Mouse (Mus musculus) kidney, postnatal 25 days (tissue): ENCODE results near the gene Glra4.

Experiments used
- DNase-seq, 2 experiments: peaks; one replicate each; pipeline ENCODE4 v3.0.0; 2021; ENCODE audit warnings: mixed read lengths in 2 of 2

The Glra4 gene

GRCm38 (mm10) chrX:136780041-136780440, at the start of gene Glra4:
Glra4 (minus strand) TSS chrX:136780141.
- no peak for DNase-seq

DNA sequence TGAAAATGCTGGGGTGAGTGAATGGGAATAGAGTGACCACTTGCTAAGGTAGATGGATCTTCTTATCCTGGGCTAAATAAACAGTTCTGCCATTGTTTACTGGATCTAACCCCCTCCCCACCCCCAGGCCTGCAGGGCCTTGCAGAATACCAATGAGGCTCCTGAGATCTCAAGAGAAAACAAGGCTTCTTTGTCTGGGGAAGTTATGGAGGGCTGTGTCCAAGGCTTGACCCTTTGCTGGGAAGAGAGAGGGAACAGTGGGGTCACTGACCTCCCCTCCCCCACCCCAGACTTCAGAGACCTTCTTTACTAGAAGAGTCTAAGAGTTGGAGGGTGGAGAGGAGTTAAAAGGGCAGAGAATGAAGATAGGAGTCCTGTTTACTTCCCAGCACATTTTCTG, 48.7 kb upstream of the Glra4 start:
- no peak for DNase-seq

- no peak for DNase-seq
Observed at GRCm38 (mm10) chrX:136825016-136825415, 45.1 kb upstream of the Glra4 start.

DNA sequence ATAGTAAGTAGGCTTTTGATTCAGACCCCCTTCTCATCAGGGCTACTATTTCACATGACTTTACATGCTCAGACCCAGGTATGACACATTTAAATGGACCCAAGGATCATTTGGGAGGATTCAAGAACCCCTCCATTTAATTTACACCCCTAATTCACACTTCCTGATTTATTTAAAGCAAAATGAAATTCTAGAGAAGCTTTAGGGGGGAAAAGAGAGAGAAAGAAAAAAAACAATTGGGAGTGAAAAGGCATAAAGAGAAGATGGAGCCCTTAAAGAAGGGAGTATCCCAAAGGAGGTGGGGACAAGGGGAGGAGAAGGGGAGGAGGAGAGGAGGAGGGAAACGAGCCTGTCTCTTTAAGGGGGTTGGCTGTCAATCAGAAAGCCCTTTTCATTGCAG, 42.4 kb upstream of the Glra4 start, which contains the start of gene Plp1:
Gene Plp1, plus strand, starts transcription at position 301 of the 400 bp plus-strand sequence.
- DNase-seq, result no peak

GRCm38 (mm10) chrX:136820250-136820649, 40.3 kb upstream of the Glra4 start:
- peak; percentile 56 to 72 for DNase-seq

GRCm38 (mm10) chrX:136819752-136820151, 39.8 kb upstream of the Glra4 start:
- DNase-seq, result no peak

- no peak for DNase-seq
Observed at GRCm38 (mm10) chrX:136797223-136797622, 17.3 kb upstream of the Glra4 start.

DNA sequence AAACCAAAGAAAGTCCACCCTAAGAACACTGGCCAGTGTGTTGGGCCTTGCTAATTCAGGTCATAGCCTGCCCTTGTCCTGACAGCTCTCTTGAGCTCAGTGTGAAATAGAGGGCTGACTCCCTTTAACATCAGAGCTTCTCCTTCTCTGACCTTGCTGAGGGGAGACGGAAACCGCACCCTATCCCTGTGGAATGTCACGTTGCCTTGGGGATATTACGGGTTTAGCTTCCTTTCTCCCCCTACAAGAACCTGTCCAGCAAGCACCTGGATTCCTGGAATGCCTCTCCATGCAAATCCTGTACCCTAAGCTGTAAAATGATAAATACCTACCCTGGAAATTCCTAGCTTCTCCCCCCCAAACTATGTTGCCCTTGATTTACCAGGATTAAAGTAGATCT, 9.5 kb upstream of the Glra4 start:
- peak; percentile 2 to 37 for DNase-seq

DNA sequence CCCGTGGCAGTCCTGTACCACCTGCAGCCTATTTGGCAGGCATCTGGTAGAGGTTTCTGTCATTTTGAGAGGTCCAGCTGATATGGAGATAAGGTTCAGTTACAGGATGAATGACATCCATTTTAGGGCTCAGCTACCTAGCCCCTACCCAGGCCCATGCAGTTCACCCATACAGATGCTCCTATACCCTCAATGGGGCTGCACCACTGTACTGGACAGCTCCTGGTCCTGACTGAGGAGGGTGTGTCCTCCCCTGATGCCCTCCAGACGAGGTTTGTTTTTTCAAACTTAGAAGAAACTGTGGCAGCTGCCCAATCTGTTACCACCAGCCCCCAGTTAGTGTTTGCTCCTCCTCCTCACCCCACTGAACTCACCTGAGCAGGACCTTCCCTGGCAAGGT, 679 bp downstream of the Glra4 start:
- no peak for DNase-seq

DNA sequence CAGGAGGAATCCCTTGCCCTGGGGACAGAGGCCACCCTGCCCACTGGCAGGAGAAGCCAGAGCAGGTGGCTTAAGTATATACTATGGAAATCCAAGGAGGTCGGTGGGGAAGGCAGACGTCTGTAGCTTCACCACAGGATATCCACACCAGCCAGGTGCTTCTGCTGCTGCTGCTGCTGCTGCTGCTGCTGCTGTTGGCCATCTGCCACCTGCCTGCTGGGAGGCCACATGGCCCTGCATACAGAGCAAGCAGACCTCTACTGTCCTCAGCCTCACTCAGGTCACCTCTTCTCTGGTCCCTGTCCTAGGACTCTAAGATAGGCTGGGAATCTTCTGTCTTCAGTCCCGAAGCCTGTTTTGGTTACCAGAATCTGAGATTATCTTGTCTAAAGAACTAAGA, 1.9 kb downstream of the Glra4 start:
- DNase-seq, result no peak

GRCm38 (mm10) chrX:136773035-136773434, 6.9 kb downstream of the Glra4 start:
- no peak for DNase-seq

DNA sequence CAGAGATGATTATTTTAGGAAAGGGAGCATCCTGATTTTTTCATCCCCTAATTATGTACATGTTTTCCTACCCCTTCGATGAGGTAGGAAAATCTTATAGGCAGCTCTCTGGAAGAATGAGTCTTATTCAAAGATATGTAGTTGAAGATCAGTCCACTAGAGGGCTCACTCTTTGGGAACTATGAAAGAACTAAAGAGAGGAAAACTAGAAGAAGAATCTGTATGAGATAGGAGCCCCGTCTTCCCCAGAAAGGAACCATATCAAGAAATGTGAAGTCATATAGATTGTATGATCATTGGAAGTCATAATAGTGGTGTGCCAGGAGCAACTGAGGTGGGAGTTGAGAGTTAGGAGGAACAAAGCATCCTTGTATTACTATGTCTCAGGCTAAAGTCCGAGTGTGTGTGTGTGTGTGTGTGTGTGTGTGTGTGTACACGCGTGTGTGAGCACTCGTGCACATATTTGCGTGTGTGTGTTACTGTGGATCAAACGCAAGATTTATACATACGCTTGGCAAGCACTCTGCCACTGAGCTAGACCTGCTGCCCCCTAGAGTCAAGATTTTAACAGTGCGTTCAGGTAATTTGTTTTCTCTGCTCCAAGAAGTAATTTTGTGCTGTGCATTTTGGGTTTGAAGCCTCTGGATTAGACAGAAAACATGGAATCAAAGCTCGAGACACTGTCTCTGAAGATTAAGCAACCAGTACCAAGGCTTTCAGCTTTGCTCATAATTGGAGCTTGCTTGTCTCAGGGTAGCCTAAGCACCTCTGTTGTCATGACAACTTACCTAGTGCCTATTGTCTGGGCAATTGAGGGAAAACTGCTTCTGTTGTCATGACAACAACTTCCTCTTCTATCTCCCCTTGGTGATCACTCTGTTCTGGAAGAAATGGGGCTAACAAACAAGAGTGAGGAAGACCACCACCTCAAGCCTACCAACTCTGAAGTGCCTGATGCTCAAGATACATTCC, 18.6 kb downstream of the Glra4 start:
- DNase-seq, result no peak

DNA sequence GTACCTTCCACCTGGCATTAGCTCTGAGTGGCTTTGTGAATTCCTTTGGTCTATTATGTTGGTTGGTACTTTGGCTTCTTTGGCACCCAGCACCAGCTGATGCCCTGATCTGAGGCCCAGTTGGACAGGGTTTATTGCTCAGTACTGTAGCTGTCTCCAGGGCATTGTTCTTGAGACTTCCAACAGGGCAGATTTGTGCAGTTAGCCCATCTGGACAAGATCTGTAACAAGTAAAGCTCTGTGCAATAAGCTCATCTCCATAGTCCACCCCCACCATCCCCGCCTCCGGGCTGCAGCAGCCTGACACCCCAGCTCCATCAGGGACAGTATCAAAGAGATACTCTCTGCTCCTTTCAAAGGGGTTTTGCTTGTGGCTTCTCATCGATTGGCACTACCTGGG, 24.5 kb downstream of the Glra4 start:
- no peak for DNase-seq

DNA sequence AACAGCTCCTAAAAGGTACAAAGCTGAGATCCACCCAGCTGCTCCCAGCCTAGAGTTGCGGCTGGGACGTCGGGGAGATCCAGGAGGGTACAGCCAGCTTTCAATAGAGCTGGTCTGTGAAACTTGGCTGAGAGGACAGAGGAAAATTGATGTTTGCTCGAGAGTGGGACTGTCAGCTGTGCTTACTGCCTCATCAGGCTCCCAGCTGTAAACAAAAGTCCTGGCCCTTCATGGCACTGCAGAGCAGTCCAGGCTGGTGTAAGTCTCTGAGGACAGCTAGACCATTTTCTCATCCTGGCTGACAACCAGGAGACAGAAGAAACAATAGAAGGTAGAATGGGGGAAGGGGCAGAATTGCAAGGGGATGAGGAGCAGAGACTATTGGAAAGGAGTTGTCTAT, 30.6 kb downstream of the Glra4 start:
- no peak for DNase-seq

DNA sequence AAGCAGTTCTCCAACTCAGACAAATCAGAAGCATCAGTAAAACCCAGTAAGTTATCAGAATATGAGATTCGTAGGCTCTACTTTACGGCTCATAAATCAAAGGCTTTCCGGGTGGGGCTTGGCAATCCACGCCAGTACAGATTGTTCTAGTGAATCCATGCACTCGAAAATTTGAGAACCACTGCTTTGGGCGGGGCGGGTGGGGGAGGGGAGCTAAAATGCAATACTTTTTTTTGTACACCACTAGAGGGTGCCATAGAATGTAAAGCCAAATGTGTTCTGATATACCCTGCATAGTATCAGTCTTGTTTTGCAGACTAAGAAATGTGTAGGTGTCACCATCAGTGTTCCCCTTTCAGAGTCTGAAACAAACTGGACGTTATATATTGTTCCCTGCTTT, 35.3 kb downstream of the Glra4 start:
- no peak for DNase-seq

GRCm38 (mm10) chrX:136743459-136743858, 36.5 kb downstream of the Glra4 start, which contains the start of gene Morf4l2:
Morf4l2 (minus strand) TSS chrX:136743690.
- DNase-seq, result no peak

- peak; percentile 65 to 68 for DNase-seq
Observed at GRCm38 (mm10) chrX:136742661-136743103, 37.3 kb downstream of the Glra4 start.

GRCm38 (mm10) chrX:136742241-136742640, 37.7 kb downstream of the Glra4 start:
- peak; percentile 5 to 37 for DNase-seq

DNA sequence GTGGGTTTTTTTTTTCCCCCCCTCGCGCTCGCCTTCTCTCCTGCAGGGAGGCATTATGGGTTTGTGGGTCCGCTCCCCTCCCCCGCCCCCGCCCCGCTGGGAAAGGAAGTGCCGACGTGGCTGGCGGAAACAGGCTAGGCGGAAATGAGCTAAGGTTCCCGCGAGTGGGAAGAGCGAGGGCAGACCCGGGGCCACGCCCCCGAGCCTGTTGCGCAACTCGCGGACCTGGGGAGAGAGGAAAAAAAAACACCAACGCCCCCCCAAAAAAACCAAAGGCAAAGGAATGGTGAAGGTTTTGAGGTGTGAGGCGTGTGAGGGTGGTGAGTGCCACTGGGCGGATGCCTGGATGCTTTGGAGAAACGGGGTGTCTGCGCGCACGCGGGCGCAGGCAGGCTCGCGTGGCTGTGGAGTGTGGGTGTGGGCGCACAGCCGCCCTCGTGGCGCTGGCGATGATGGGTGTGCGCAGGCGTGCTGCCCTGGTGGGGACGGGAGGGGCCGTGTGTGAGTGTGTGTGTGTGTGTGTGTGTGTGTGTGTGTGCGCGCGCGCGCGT, 38.2 kb downstream of the Glra4 start:
- DNase-seq, result peak; percentile 72 to 90

DNA sequence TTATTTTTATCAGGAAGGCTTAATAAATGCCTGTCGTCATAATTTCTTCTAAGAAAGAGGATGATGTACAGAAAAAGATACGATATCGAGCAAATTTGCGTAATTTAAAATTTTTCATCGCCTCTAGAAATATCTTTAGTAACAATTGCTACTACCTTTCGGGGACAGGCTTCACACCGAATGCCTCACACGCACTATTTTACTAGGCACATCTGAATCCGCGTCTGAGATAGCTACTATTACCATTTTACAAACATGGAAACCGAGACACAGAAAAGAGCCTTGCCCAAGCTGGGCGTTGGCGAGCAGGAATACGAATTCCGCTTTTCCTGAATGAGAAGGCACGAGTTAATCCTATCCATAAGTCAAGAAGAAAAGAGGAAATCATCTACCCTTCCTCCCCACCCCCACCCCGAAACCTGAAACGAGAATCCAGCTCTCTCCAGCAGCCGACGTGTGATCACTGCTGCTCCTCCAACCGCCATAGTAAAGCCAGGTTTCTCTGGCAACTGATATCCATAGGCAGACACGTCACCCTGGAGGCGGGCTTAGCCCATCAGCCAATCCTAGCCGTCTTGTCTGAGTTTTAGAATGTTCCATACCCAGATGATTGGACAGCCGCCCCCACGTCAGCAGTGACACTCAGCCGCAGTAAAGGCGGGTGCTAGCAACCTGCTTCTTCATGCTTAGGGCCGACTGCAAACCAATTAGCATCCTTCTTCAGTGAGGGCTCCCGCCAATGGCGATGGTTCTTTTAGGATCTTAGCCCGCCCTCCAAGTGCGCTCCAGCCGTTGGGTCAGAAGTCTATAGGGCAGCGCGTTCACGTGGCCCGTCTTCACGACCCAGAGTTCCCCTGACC, 38.9 kb downstream of the Glra4 start:
- DNase-seq, result peak; percentile 91 to 97

- no peak for DNase-seq
Observed at GRCm38 (mm10) chrX:136740087-136740790, 39.7 kb downstream of the Glra4 start.

GRCm38 (mm10) chrX:136732016-136732415, 47.9 kb downstream of the Glra4 start:
- DNase-seq, result no peak
